Mouse (Mus musculus): ENCODE results near the gene Nr6a1. TPM values are rescaled to one million over a fixed set of nuclear protein-coding genes. Genes with fewer than 3 reads are reported as not detected.
A peak's percentile ranks its signal among the peaks of the same experiment; 100 is the strongest.

Nr6a1 gene
- total RNA-seq, 2 experiments from 2014 or later, result 6.0 to 6.8 TPM

- no peak for ATAC-seq (replicated peaks; ENCODE audit: low FRiP score, low TSS enrichment, poor library complexity, severe bottlenecking)
Measured at GRCm38 (mm10) chr2:38906097-38906496, 21.4 kb downstream of the Nr6a1 start.

- no peak for ATAC-seq (replicated peaks; ENCODE audit: low FRiP score, low TSS enrichment, poor library complexity, severe bottlenecking)
Measured at GRCm38 (mm10) chr2:38904290-38904689, 23.2 kb downstream of the Nr6a1 start.

- 0 out of 2 replicates have a peak, but pooled peaks have one; percentile 41 for ATAC-seq (replicated peaks; ENCODE audit: low FRiP score, low TSS enrichment, poor library complexity, severe bottlenecking)
Measured at GRCm38 (mm10) chr2:38902866-38903265, 24.6 kb downstream of the Nr6a1 start.

DNA sequence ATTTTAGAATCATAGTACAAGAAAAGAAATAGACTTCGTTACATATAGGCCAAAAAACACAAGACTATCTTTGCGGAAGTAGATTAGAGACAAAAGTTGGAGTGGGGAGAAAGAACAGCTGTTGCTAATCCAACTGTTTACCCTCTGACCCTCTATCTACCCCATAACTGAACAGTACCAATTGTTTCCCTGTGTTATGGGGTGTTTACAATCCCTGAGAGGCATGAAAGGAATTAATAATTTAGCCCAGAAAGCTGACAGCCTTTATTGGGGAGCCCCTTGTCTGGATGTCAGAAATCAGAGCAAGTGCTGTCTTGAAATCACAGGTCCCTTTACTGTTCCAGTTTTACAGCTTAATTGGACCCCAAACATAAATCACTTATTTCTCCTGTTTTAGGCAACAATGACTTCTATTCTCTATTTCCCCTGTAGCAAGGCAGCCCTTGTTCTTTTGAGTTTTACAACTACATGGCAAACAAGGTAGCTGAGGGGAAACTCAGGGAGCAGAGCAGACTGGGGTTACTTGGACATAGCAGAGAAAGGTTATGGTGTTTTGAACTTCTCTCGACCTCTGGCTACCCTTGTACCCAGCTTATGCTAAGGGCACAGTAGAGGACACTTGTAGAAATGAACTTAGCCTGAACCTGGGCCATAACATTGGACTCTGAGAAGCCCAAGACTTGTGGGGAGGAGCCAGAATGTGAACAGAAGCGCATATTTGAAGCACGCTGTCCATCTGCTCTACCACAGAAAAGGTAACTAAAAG, 46.4 kb downstream of the Nr6a1 start:
- ATAC-seq (replicated peaks; ENCODE audit: low FRiP score, low TSS enrichment, poor library complexity, severe bottlenecking), result no peak

DNA sequence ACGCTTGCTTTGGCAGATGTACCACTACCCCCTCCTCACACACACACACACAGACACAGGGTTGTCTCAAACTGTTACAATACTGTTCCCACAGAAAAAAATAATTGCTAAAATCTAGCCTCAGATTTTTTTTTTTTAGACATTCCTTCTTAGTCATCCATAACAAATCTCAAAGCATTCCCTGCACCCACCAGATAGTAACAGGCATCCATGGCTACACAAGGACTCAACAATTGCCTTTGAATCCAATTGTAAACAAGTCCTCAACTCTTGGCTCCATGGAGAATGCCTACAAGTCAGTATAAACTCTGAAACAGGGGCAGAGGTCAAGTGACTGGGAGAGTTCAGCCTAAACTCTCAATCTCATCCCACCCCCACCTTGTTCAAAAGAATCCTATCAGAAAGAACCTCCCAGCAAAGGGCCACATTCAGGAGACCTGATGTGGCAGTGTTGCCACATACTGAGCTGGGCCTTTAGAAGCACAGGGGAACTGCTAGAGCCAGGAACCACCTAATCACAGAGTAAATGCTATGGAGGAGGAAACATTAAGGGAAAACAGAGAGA, 52.9 kb downstream of the Nr6a1 start:
- ATAC-seq (replicated peaks; ENCODE audit: low FRiP score, low TSS enrichment, poor library complexity, severe bottlenecking), result no peak

DNA sequence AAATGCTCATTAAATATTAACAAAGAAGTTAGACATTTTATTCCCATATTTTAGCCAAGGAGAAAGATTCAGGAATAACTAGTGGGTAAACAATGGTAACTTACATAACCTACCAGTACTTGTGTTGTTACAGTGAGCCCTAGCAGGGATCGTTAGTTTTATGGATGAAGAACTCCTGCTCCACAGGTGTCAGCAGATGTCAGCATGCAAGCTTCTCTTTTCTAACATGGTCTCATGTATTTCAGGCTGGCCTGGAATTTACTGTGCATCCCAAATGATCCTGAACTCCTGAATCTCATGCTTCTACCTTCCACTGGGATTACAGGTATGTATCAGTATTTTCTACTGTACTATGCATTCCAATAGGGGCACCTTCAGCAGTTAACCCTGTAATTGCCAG, 54.8 kb downstream of the Nr6a1 start:
- ATAC-seq (replicated peaks; ENCODE audit: low FRiP score, low TSS enrichment, poor library complexity, severe bottlenecking), result no peak

GRCm38 (mm10) chr2:38866711-38867110, 60.8 kb downstream of the Nr6a1 start:
- ATAC-seq (replicated peaks; ENCODE audit: low FRiP score, low TSS enrichment, poor library complexity, severe bottlenecking), result no peak

- ATAC-seq (replicated peaks; ENCODE audit: low FRiP score, low TSS enrichment, poor library complexity, severe bottlenecking), result peak; percentile 97
Measured at GRCm38 (mm10) chr2:38864011-38864410, 63.5 kb downstream of the Nr6a1 start.

GRCm38 (mm10) chr2:38851797-38852196, 75.7 kb downstream of the Nr6a1 start:
- no peak for ATAC-seq (replicated peaks; ENCODE audit: low FRiP score, low TSS enrichment, poor library complexity, severe bottlenecking)

GRCm38 (mm10) chr2:38846319-38846718, 81.2 kb downstream of the Nr6a1 start:
- no peak for ATAC-seq (replicated peaks; ENCODE audit: low FRiP score, low TSS enrichment, poor library complexity, severe bottlenecking)

DNA sequence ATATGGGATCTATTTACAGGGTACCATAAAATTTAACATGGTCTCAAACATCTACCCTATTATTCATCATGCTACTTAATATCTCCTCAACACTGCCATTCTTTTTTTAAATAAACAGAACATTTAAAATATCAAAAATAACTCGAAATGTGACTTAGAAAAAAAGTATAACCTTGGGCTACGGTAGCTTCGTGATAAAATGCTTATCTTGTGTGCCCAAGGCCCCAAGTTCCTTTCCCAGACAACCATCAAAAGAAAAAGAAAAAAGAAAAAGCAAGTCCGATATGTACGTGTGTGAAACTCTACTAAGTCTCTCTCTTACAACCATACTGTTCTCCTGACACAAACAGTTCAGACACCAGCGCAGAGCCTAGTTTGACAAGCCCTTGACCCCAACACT, 92.0 kb downstream of the Nr6a1 start:
- no peak for ATAC-seq (replicated peaks; ENCODE audit: low FRiP score, low TSS enrichment, poor library complexity, severe bottlenecking)

DNA sequence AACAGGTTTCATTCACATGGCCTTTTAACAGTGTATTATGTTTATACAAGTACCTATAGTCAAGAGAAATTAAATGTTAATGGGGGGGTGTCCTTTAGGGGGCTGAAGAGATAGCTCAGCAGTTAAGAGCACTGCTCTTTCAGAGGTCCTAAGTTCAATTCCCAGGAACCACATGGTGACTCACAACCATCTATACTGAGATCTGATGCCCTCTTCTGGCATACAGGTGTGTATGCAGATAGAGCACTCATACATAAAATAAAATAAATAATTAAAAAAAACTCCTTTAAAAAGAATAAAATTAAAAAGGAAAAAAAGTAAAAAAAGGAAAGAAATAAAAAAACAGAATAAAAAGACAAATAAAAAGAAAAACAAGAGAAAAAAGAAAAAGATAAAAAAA, 95.5 kb downstream of the Nr6a1 start:
- ATAC-seq (replicated peaks; ENCODE audit: low FRiP score, low TSS enrichment, poor library complexity, severe bottlenecking), result no peak

DNA sequence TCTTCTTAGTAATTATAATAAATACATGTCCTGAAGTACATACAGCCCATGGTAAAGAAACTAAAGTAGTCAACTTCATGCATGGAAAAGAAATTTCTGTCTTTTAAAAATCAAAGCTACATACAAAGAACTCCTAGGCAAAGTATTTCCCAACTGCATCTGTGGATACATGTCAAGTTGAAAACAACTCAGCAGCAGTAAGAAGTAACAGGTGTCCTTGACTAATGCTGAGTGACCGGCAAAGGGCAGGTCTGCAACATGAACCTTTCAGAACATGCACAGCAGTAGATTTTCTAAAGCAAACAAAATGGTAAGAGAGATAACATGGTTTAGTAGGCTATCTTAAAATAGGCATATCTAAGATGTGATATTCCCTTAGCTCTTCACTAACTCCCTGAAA, 98.0 kb downstream of the Nr6a1 start:
- ATAC-seq (replicated peaks; ENCODE audit: low FRiP score, low TSS enrichment, poor library complexity, severe bottlenecking), result no peak

DNA sequence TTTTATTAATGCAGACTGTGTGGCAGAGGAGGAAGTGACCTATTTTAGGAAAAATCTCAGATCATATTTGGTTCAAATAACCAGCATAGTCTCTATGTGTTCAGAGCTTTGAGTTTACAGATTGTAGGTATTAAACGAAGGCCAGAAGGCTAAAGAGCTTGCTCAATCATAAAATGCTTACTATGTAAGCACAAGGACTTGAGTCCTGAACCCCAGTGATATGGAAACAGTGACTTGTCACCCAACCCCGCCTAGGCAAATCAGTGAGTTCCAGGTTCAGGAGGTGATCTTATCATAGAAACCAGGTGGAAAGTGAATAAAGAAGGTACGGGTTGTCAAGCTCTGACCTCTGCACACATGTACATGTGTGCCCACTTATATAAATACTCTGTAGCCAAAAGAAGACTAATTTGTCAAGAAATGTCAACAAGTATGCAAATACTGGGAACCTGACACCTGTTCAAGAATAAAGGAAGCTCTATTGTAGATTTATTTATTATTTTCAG, 99.6 kb downstream of the Nr6a1 start:
- peak; percentile 41; the same call in 1 of the 2 replicates for ATAC-seq (replicated peaks; ENCODE audit: low FRiP score, low TSS enrichment, poor library complexity, severe bottlenecking)

DNA sequence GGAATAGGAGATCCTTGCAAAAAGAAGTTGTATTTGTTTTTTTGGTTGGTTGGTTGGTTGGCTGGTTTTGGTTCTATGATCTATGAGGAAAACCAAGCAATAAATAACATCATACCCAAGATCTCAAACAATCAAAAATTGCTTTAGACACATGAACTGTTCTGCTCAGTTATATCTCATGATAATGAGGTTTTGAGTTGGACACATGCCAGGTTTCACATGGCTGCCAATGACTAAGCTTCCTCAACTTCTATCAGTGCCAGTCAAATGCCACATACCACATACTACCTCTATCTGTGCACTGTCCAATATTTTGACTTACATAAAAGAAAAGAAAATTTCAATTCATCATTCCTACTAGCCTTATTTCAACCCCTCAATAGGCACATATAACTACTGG, 101.3 kb downstream of the Nr6a1 start:
- ATAC-seq (replicated peaks; ENCODE audit: low FRiP score, low TSS enrichment, poor library complexity, severe bottlenecking), result peak; percentile 50; the same call in 1 of the 2 replicates

DNA sequence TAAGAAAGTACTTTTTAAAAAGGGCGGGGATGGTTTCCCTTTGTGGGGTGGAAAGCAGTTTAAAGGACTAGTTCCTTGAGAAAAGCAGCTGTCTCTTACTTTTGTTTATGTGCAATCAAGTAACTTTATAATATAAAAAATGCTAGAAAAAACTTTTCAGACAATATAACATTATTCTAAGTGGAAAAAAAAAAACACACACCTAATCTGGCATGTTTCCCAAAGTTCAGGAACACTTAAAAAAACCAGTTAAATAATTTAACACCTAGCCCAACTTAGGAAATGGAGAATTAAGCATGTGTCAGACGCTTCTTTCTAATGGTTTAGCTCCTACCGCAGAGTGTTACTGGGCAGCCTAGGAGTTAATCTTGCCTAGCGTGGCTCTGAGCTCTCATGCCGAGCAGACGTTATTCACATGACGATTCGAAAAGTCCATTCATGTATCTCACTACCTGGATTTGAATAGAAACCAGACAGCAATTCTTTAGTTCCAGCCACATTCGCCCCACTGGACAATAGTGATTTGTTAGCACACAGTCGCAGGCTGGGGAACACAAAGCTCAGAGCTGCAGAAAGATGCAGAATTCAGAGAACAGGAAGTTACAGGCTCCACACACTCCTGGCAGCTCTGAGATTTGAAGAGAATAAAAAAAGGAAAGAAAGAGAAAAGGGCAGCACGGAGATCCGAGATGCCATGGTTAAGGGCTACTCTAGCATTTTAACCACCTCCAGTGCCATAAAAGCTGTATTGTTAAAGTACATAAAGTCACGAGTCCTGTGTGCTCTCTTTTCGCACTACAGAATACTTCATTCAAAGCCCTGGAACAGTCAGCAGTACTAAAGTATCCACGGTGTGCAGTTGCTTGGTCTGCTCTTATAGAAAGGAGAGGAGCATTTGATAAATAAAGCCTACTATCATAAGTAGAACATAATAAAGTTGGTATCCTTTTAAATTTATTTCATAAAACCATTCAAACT, 102.4 kb downstream of the Nr6a1 start:
- ATAC-seq (replicated peaks; ENCODE audit: low FRiP score, low TSS enrichment, poor library complexity, severe bottlenecking), result no peak

GRCm38 (mm10) chr2:38823912-38824583, 103.4 kb downstream of the Nr6a1 start:
- ATAC-seq (replicated peaks; ENCODE audit: low FRiP score, low TSS enrichment, poor library complexity, severe bottlenecking), result peak; percentile 51

GRCm38 (mm10) chr2:38823406-38823805, 104.1 kb downstream of the Nr6a1 start:
- no peak for ATAC-seq (replicated peaks; ENCODE audit: low FRiP score, low TSS enrichment, poor library complexity, severe bottlenecking)

- peak; percentile 85 for ATAC-seq (replicated peaks; ENCODE audit: low FRiP score, low TSS enrichment, poor library complexity, severe bottlenecking)
Measured at GRCm38 (mm10) chr2:38822995-38823394, 104.5 kb downstream of the Nr6a1 start.
